Mouse (Mus musculus) stomach, postnatal 0 days (tissue): Measurements from ENCODE around the gene Snx5. TPM values are rescaled to one million over a fixed set of nuclear protein-coding genes. Genes with fewer than 3 reads are reported as not detected.

Source experiments
- ATAC-seq: fragments of 200-750 bp; cut with Nextera tagmentation; 2 replicates; pipeline ENCODE4 v1.8.0; 2017; ENCODE audit not compliant: low FRiP score, low TSS enrichment
- DNase-seq: peaks from one replicate; pipeline ENCODE4 v3.0.0-alpha.2; 2016; ENCODE audit warnings: low spot score
- H3K27ac ChIP-seq: fragments of 300-500 bp; sonication (generic); replicated peaks from 2 replicates; pipeline ENCODE4 v1.5.1; 2014; ENCODE audit warnings: mild to moderate bottlenecking, control low read depth
- H3K27me3 ChIP-seq: fragments of 300-500 bp; sonication (generic); 2 replicates; pipeline ENCODE4 v1.6.1; 2014; ENCODE audit warnings: low read length; ENCODE audit not compliant: control insufficient read depth, insufficient read depth
- H3K36me3 ChIP-seq: fragments of 300-500 bp; sonication (generic); 2 replicates; pipeline ENCODE4 v1.6.1; 2014; ENCODE audit warnings: low read length, mixed read lengths; ENCODE audit not compliant: control insufficient read depth, insufficient read depth
- H3K4me1 ChIP-seq: fragments of 300-500 bp; sonication (generic); replicated peaks from 2 replicates; pipeline ENCODE4 v1.6.1; 2014; ENCODE audit warnings: antibody characterized with exemption; ENCODE audit not compliant: control insufficient read depth, insufficient read depth
- H3K4me2 ChIP-seq: fragments of 300-500 bp; sonication (generic); replicated peaks from 2 replicates; pipeline ENCODE4 v1.6.1; 2014; ENCODE audit warnings: low read depth, mild to moderate bottlenecking, control low read depth, moderate library complexity
- H3K4me3 ChIP-seq: fragments of 300-500 bp; sonication (generic); 2 replicates; pipeline ENCODE4 v1.5.1; 2014; ENCODE audit warnings: low read depth, low read length, control low read depth
- H3K9ac ChIP-seq: fragments of 300-500 bp; sonication (generic); 2 replicates; pipeline ENCODE4 v1.6.1; 2014; ENCODE audit warnings: mild to moderate bottlenecking, low read length, control low read depth, mixed read lengths
- H3K9me3 ChIP-seq: fragments of 300-500 bp; sonication (generic); 2 replicates; pipeline ENCODE4 v1.6.1; 2016; ENCODE audit warnings: low read length; ENCODE audit not compliant: control insufficient read depth
- CTCF ChIP-seq: IDR thresholded peaks from 2 replicates; pipeline ENCODE4 v1.5.1; 2016; ENCODE audit warnings: antibody characterized with exemption, low read depth, mild to moderate bottlenecking, moderate library complexity
- EP300 ChIP-seq: optimal IDR thresholded peaks from 2 replicates; pipeline ENCODE3; 2016; ENCODE audit warnings: antibody characterized with exemption
- whole genome bisulfite sequencing: fragments of 180-500 bp; shearing (Covaris S2); extraction: QIAGEN DNeasy Blood & Tissue Kit; methylation state at CpG from one replicate; pipeline ENCODE4 v1.1.7; 2014; 5-methylcytosine and 5-hydroxymethylcytosine counted together
- polyA plus RNA-seq: library from polyadenylated mRNA; unstranded; fragments of >200 nt; fragmentation: Nextera tagmentation; extraction: Ambion mirVana; gene quantifications from 2 replicates; pipeline ENCODE4 v1.2.1, GENCODE M21; 2015

Snx5 gene
- polyA plus RNA-seq, 1 experiment from 2014 or later = 63.5 TPM

DNA sequence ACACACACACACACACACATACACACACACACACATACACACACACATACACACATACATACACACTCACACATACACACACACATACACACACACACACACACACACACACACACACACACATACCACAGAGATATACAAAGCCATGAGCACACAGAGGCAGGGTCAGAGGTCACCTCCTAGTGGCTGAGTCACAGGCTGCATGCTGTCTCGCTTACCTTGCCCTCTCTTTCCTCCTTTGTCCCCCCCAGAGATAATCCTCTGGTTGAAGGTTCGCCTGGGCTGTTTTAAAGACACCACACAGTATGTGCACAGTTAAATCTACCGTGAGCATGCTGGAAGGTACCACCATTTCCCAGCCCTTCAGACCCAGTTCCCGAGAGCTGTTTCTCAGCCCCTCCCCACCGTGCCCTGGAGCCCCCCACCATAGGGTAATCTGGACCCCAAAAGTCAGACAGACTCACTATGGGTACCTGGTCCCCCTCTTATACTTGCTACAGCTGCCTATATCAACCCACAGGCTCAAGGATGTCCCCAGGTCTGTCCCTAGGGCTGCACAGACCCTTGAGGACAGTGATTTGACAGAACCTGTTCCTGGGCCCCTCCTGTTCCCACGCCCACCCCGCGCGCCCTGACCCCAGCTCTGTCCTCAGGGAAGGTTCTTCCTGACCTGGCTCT, 56.1 kb downstream of the Snx5 start:
- H3K4me3 ChIP-seq = no peak overlapping the region
- 70% methylated on average over 9 of the region's 9 CpGs for WGBS
- DNase-seq (peak; percentile 50), ATAC-seq (peak; percentile 44; the same call in 1 of the 2 replicates)
- no peak overlapping the region for H3K4me2 ChIP-seq
- H3K9ac ChIP-seq = no peak overlapping the region
- H3K27ac ChIP-seq = peak overlapping the region; percentile 56
- no peaks in the 10 kb centered on the region for H3K9me3 ChIP-seq
- TF ChIP-seq EP300 (no peak), CTCF (peak; percentile 48)
- no peaks in the 10 kb centered on the region for H3K27me3 ChIP-seq
- H3K36me3 ChIP-seq = no peaks in the 10 kb centered on the region
- no peaks in the 10 kb centered on the region for H3K4me1 ChIP-seq

DNA sequence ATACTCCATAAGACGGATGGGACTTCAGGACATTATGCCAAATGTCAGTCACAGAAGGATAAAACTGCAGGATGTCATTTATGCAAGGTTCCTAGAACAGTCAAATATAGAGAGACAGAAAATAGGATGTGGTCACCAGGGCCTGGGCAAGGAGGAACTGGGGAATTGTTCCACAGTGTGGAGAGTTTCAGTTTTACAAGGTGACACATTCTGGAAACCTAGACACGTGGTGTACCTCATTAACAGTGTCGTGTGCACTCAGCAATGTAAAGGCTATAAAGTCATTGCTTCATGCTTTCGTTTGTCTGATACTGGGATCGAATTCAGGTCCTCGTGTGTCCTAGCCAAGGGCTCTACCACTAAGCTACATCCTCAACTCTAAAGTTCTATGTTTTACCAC, 56.9 kb downstream of the Snx5 start:
- no peak overlapping the region for H3K4me2 ChIP-seq
- 79% methylated on average over 6 of the region's 6 CpGs for WGBS
- H3K36me3 ChIP-seq = no peaks in the 10 kb centered on the region
- H3K4me3 ChIP-seq = no peak overlapping the region
- no peaks in the 10 kb centered on the region for H3K9me3 ChIP-seq
- no peak for ATAC-seq
- DNase-seq = no peak
- no peak overlapping the region for H3K27ac ChIP-seq
- no peaks in the 10 kb centered on the region for H3K27me3 ChIP-seq
- no peaks in the 10 kb centered on the region for H3K4me1 ChIP-seq
- TF ChIP-seq CTCF = no peak
- TF ChIP-seq EP300 = no peak
- H3K9ac ChIP-seq = no peak overlapping the region

DNA sequence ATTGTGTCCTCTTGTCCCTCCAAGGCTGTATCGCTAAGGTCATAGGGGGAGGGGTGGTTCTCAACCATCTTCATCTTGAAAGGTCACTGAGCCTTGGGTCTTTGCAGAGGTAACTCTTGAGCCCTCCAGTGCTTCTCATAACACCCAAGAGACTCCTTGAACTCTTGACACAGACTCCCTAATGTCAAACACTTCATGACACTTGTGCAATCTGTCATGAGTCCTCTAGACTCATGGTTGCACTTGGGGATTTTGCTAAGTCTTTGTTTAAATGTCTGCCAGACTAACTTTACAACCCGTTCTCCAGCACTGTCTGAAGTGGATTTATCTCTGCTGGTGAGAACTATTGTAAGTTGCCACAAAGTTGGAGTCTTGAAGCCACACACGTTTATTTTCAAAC, 61.3 kb downstream of the Snx5 start:
- H3K27me3 ChIP-seq = no peaks in the 10 kb centered on the region
- H3K9me3 ChIP-seq = no peaks in the 10 kb centered on the region
- H3K36me3 ChIP-seq = no peaks in the 10 kb centered on the region
- no peak for ATAC-seq
- TF ChIP-seq CTCF = no peak
- H3K27ac ChIP-seq = no peak overlapping the region
- H3K4me2 ChIP-seq = no peak overlapping the region
- 61% methylated on average over 3 of the region's 3 CpGs for WGBS
- DNase-seq = no peak
- H3K4me3 ChIP-seq = no peak overlapping the region
- no peaks in the 10 kb centered on the region for H3K4me1 ChIP-seq
- no peak overlapping the region for H3K9ac ChIP-seq

DNA sequence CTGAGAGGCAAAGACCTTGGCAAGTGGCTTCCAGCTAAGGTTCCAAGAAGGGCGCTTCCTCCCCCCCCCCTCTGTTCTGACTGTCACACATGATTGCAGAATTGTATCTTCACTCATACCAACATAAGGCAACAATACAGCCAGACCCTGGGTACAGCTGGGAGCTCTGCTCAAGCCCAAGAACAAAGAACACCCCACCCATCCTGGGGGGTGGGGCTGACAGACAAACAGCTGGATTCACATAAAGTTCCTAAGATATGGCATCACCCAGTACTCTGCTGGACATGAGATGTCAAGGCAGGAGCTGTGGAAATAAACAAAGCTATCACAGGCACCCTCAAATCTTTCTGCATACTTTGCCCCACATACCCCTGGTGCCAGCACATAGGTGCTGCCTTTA, 63.3 kb downstream of the Snx5 start:
- no peak for TF ChIP-seq EP300
- no peak for TF ChIP-seq CTCF
- no peak for ATAC-seq

DNA sequence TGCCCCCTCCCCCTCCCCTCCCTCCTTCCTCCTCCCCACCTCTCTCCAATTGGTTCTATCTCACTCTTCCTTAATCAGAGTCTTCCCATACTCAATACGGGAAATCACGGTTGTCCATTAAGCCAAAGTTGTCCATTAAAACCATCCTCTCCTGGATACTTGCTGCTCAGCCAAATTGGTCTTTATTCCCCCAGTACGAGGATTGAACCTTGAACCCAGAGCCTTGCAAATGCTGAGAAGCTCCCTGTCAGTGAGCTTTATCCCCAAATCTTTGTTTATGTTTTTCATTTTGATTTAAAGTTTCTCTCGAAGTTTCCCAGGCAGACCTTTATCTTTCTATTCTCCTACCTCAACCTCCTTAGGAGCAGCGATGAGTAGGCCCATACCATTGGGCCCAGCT, 67.7 kb downstream of the Snx5 start:
- H3K9ac ChIP-seq = no peak overlapping the region
- 79% methylated on average over 5 of the region's 5 CpGs for WGBS
- H3K36me3 ChIP-seq = no peaks in the 10 kb centered on the region
- H3K9me3 ChIP-seq = no peaks in the 10 kb centered on the region
- DNase-seq = no peak
- H3K27me3 ChIP-seq = no peaks in the 10 kb centered on the region
- no peak overlapping the region for H3K4me2 ChIP-seq
- ATAC-seq = no peak
- TF ChIP-seq CTCF (no peak), EP300 (no peak)
- H3K4me1 ChIP-seq = peaks cover 5% of the 10 kb centered on the region; the same call in 1 of the 2 replicates
- H3K4me3 ChIP-seq = no peak overlapping the region
- no peak overlapping the region; the same call in 1 of the 2 replicates for H3K27ac ChIP-seq

More for the DNA sequence above, 63.3 kb downstream of the Snx5 start:
- no peaks in the 10 kb centered on the region for H3K27me3 ChIP-seq
- no peak for DNase-seq
- H3K9me3 ChIP-seq = no peaks in the 10 kb centered on the region
- no peak overlapping the region for H3K9ac ChIP-seq
- no peak overlapping the region for H3K4me3 ChIP-seq
- H3K27ac ChIP-seq = no peak overlapping the region
- no peaks in the 10 kb centered on the region for H3K36me3 ChIP-seq
- H3K4me1 ChIP-seq = no peaks in the 10 kb centered on the region
- H3K4me2 ChIP-seq = no peak overlapping the region
- WGBS = 100% methylated on average over 1 of the region's 1 CpGs

DNA sequence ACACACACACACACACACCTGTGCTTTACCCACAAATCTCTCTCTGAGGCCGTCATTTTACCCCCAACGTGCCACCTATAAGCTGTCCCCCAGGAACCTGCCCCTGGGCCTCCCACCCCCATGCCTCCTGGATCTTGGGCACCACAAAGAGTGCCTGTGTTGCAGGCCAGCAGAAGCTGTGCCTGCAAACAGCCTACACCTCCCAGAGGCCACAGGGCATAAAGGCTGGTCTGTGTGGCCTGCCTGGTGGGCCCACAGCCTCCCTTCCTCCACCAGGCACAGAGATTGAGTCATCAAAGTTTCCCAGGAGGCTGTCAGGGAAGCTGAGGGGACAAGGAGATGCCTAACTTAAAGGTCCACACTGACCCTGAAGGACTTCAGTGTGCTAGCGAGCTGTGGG, 68.1 kb downstream of the Snx5 start:
- Histone ChIP-seq H3K4me2 (no peak overlapping the region), H3K27ac (no peak overlapping the region; the same call in 1 of the 2 replicates), H3K27me3 (no peaks in the 10 kb centered on the region), H3K9me3 (no peaks in the 10 kb centered on the region), H3K9ac (no peak overlapping the region), H3K4me1 (peaks cover 5% of the 10 kb centered on the region; the same call in 1 of the 2 replicates), H3K4me3 (no peak overlapping the region), H3K36me3 (no peaks in the 10 kb centered on the region)
- 77% methylated on average over 3 of the region's 3 CpGs for WGBS
- no peak for DNase-seq
- no peak for ATAC-seq
- TF ChIP-seq CTCF (no peak), EP300 (no peak)
